Mouse (Mus musculus): Measurements from ENCODE around the gene Borcs8.

GRCm38 (mm10) chr8:70174079-70174478 lies 34.8 kb downstream of the Borcs8 start:
- no peak for TF ChIP-seq CTCF (IDR thresholded peaks at IDR 0.05; ENCODE audit: low read depth, low read length)
- no peak for TF ChIP-seq POLR2A (IDR thresholded peaks at IDR 0.05; ENCODE audit: borderline replicate concordance, low read depth, low read length)

All from bone marrow macrophage, adult 2 months (primary cell).